Mouse (Mus musculus) embryonic facial prominence, embryonic 14.5 days (tissue): Measurements from ENCODE around the gene Foxk2. TPM values are rescaled to one million over a fixed set of nuclear protein-coding genes. Genes with fewer than 3 reads are reported as not detected.
"Not testable (repeated sequence)": the region's sequence is repeated elsewhere in the genome, so short reads cannot be mapped to it uniquely, and the experiment has no call there.

Experiments used
- ATAC-seq: fragments of 200-750 bp; cut with Nextera tagmentation; 2 replicates; pipeline ENCODE4 v1.8.0; 2017; ENCODE audit warnings: low read depth, moderate number of reproducible peaks, moderate TSS enrichment
- DNase-seq: peaks from one replicate; pipeline ENCODE4 v3.0.0-alpha.2; 2015; ENCODE audit warnings: low spot score
- H3K27ac ChIP-seq: fragments of 300-500 bp; sonication (generic); replicated peaks from 2 replicates; pipeline ENCODE4 v1.5.1; 2014; ENCODE audit warnings: low read depth, mild to moderate bottlenecking, low read length, moderate library complexity
- H3K27me3 ChIP-seq: fragments of 300-500 bp; sonication (generic); replicated peaks from 2 replicates; pipeline ENCODE4 v1.6.1; 2014; ENCODE audit warnings: low read length; ENCODE audit not compliant: control insufficient read depth, insufficient read depth
- H3K36me3 ChIP-seq: fragments of 300-500 bp; sonication (generic); 2 replicates; pipeline ENCODE4 v1.6.1; 2014; ENCODE audit warnings: low read length, mixed read lengths; ENCODE audit not compliant: control insufficient read depth, insufficient read depth
- H3K4me1 ChIP-seq: fragments of 300-500 bp; sonication (generic); 2 replicates; pipeline ENCODE4 v1.6.1; 2014; ENCODE audit warnings: antibody characterized with exemption, low read length; ENCODE audit not compliant: control insufficient read depth, insufficient read depth
- H3K4me2 ChIP-seq: fragments of 300-500 bp; sonication (generic); 2 replicates; pipeline ENCODE4 v1.6.1; 2014; ENCODE audit warnings: low read depth, mild to moderate bottlenecking, low read length, moderate library complexity, mixed read lengths
- H3K4me3 ChIP-seq: fragments of 300-500 bp; sonication (generic); 2 replicates; pipeline ENCODE4 v1.5.1; 2014; ENCODE audit warnings: low read depth, mild to moderate bottlenecking, low read length
- H3K9ac ChIP-seq: fragments of 300-500 bp; sonication (generic); 2 replicates; pipeline ENCODE4 v1.6.1; 2014; ENCODE audit warnings: low read depth, mild to moderate bottlenecking, low read length, moderate library complexity, mixed read lengths
- H3K9me3 ChIP-seq: fragments of 300-500 bp; sonication (generic); 2 replicates; pipeline ENCODE4 v1.6.1; 2016; ENCODE audit warnings: low read length; ENCODE audit not compliant: control insufficient read depth
- WGBS: fragments of 180-500 bp; shearing (Covaris S2); extraction: QIAGEN DNeasy Blood & Tissue Kit; methylation state at CpG from one replicate; pipeline ENCODE4 v1.1.7; 2014; 5-methylcytosine and 5-hydroxymethylcytosine counted together
- polyA plus RNA-seq: library from polyadenylated mRNA; unstranded; fragments of >200 nt; fragmentation: Nextera tagmentation; extraction: Ambion mirVana; gene quantifications from 2 replicates; pipeline ENCODE4 v1.2.1, GENCODE M21; 2014

Foxk2 gene
- polyA plus RNA-seq, 1 experiment from 2014 or later = 9.9 TPM

DNA sequence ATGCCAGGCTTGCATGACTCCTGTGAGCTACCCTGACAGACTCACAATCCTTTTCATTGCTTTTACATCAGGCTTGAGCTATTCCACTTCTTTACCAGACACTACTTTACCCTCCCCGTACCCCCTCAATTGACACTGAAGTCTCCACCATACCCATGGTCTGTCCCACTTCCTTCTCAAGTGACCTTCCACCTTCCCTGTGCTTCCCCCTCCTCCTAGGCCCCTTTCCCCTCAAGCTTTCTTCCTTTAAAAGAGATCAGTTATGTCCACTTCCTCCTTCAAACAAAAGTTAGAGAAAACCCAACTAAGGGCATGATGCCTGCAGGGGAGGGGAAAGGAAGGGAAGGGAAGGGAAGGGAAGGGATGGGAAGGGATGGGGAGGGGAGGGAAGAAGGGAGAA is 80.5 kb downstream of the Foxk2 start:
- DNase-seq (no peak), ATAC-seq (no peak)
- Histone ChIP-seq H3K27ac (no peak overlapping the region), H3K4me1 (no peaks in the 10 kb centered on the region), H3K36me3 (peaks cover 39% of the 10 kb centered on the region), H3K9me3 (no peaks in the 10 kb centered on the region), H3K27me3 (no peaks in the 10 kb centered on the region), H3K4me2 (no peak overlapping the region), H3K9ac (no peak overlapping the region), H3K4me3 (no peak overlapping the region)
- WGBS = 88% methylated on average over 1 of the region's 1 CpGs

- not testable (repeated sequence) for H3K9me3 ChIP-seq, H3K4me3 ChIP-seq, H3K27ac ChIP-seq, DNase-seq, ATAC-seq, H3K27me3 ChIP-seq, H3K4me1 ChIP-seq, H3K4me2 ChIP-seq, H3K9ac ChIP-seq
- H3K36me3 ChIP-seq = peaks cover 32% of the 10 kb centered on the region
- no CpG with 5 or more reads among the region's 1 CpGs for WGBS
Measured at GRCm38 (mm10) chr11:121342423-121342822, 82.6 kb downstream of the Foxk2 start.

GRCm38 (mm10) chr11:121347036-121347435 is 87.2 kb downstream of the Foxk2 start:
- DNase-seq = no peak
- H3K27ac ChIP-seq = no peak overlapping the region
- H3K27me3 ChIP-seq = no peaks in the 10 kb centered on the region
- no peak overlapping the region for H3K4me2 ChIP-seq
- H3K9ac ChIP-seq = no peak overlapping the region
- no peaks in the 10 kb centered on the region for H3K9me3 ChIP-seq
- no peak for ATAC-seq
- H3K36me3 ChIP-seq = peaks cover 42% of the 10 kb centered on the region; the same call in 1 of the 2 replicates
- H3K4me1 ChIP-seq = no peaks in the 10 kb centered on the region
- WGBS = 91% methylated on average over 2 of the region's 2 CpGs
- H3K4me3 ChIP-seq = no peak overlapping the region

- peaks cover 42% of the 10 kb centered on the region; the same call in 1 of the 2 replicates for H3K36me3 ChIP-seq
- H3K27ac ChIP-seq = no peak overlapping the region
- H3K4me3 ChIP-seq = no peak overlapping the region
- no peaks in the 10 kb centered on the region for H3K27me3 ChIP-seq
- H3K4me1 ChIP-seq = peaks cover 3% of the 10 kb centered on the region; the same call in 1 of the 2 replicates
- H3K9ac ChIP-seq = no peak overlapping the region
- DNase-seq (no peak), ATAC-seq (no peak)
- 95% methylated on average over 2 of the region's 2 CpGs for WGBS
- H3K9me3 ChIP-seq = no peaks in the 10 kb centered on the region
- no peak overlapping the region for H3K4me2 ChIP-seq
Measured at GRCm38 (mm10) chr11:121348166-121348565, 88.4 kb downstream of the Foxk2 start.

GRCm38 (mm10) chr11:121348727-121349126 is 88.9 kb downstream of the Foxk2 start:
- H3K4me1 ChIP-seq, H3K27me3 ChIP-seq, H3K9ac ChIP-seq, H3K4me2 ChIP-seq, ATAC-seq, H3K4me3 ChIP-seq, H3K27ac ChIP-seq, H3K9me3 ChIP-seq, DNase-seq: not testable (repeated sequence)
- 79% methylated on average over 3 of the region's 3 CpGs for WGBS
- H3K36me3 ChIP-seq = peaks cover 42% of the 10 kb centered on the region; the same call in 1 of the 2 replicates

- H3K4me3 ChIP-seq = peak overlapping the region; percentile 87
- H3K9ac ChIP-seq = peak overlapping the region; percentile 95
- H3K4me2 ChIP-seq = peak overlapping the region; percentile 85
- H3K36me3 ChIP-seq = peaks cover 11% of the 10 kb centered on the region; the same call in 1 of the 2 replicates
- ATAC-seq (no peak), DNase-seq (peak; percentile 13)
- H3K4me1 ChIP-seq = peaks cover 10% of the 10 kb centered on the region
- H3K27ac ChIP-seq = peak overlapping the region; percentile 89
- H3K27me3 ChIP-seq = no peaks in the 10 kb centered on the region
- WGBS = 3% methylated on average over 33 of the region's 41 CpGs
- no peaks in the 10 kb centered on the region for H3K9me3 ChIP-seq
Measured at GRCm38 (mm10) chr11:121353326-121354090, 93.7 kb downstream of the Foxk2 start.

- Histone ChIP-seq H3K4me2 (peak within 1 kb of the TSS; percentile 85), H3K9me3 (no peaks in the 10 kb centered on the region), H3K9ac (peak within 1 kb of the TSS; percentile 95), H3K4me1 (peaks cover 10% of the 10 kb centered on the region), H3K36me3 (peaks cover 4% of the 10 kb centered on the region; the same call in 1 of the 2 replicates), H3K27ac (peak within 1 kb of the TSS; percentile 89), H3K27me3 (no peaks in the 10 kb centered on the region), H3K4me3 (peak within 1 kb of the TSS; percentile 87)
- under 1% methylated on average over 47 of the region's 69 CpGs for WGBS
- ATAC-seq (peak; percentile 99), DNase-seq (peak; percentile 97)
Measured at GRCm38 (mm10) chr11:121354091-121354707, 94.4 kb downstream of the Foxk2 start, which contains the start of gene Wdr45b. Wdr45b (minus strand) TSS chr11:121354445.
